Mouse (Mus musculus): ENCODE results near the gene Klhl29. TPM values are rescaled to one million over a fixed set of nuclear protein-coding genes. Genes with fewer than 3 reads are reported as not detected.

Gene Klhl29
- polyA plus RNA-seq (2012; fragmentation: generic; extraction: Trizol), result 0.02 TPM

DNA sequence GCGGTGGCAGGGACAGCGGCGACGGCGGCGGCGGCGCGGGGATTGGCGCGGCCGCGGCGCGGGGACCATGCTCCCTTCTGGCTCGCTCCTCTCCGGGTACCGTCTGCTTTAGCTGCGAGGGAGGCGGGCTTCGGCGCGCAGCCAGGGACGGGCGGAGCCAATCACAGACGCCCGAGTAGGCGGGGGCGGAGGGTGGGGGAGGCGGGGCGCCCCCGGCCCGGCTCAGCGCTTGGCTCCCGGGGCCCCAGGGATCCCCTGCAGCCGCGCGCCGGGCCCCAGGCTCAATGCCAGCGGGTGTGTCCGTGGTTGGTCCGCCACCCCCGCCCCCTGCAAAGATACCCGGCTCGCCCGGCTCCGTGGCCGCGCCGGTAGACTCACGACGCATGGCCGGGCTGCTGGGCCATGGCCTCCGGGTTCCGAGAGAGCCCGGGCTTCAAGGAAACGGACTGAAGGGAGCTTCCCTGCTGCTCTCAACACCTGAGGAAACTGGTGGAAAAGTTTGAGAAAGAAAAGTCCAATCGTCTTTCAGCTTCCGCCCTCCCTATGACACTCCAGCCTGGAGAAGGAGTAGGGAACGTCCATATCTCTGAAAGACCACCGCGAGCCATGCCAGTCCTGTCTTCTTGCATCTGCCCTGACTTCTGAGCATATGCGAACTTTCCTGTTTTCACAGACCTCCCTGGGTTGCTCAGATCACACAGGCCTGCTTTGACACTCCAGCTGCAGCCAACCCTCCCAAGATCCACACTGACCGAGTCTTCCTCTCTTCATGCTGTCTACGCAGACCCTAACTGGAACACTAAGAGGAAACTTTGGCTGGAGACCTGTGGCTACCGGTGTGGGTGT is at the start of gene Klhl29:
Gene Klhl29, minus strand, starts transcription at position 67 of the 846 bp plus-strand sequence.
- Histone ChIP-seq H3K79me2 (ENCODE audit: control insufficient read depth, insufficient read depth) (no peaks in the 10 kb centered on the region), H3K27me3 (ENCODE audit: control insufficient read depth, insufficient read depth, insufficient read length) (peaks cover 17% of the 10 kb centered on the region), H3ac (ENCODE audit: control insufficient read depth, insufficient read length) (no peak within 1 kb of the TSS), H3K4me2 (ENCODE audit: low read depth) (no peak within 1 kb of the TSS), H3K36me3 (ENCODE audit: control insufficient read depth, insufficient read depth) (no peaks in the 10 kb centered on the region), H3K4me3 (no peak within 1 kb of the TSS)
- no peak for TF ChIP-seq TCF12 (IDR thresholded peaks at IDR 0.05; ENCODE audit: insufficient read depth, poor library complexity, severe bottlenecking)
- no peak for TF ChIP-seq MYOG (IDR thresholded peaks at IDR 0.05; ENCODE audit: control insufficient read depth in 1 of 3, insufficient read depth in 1 of 3, insufficient read length in 2 of 3, low read depth in 2 of 3)
- no peak for TF ChIP-seq TCF3 (IDR thresholded peaks at IDR 0.05; ENCODE audit: insufficient read length, low read depth)
- no peak for TF ChIP-seq POLR2A (IDR thresholded peaks at IDR 0.05; ENCODE audit: insufficient read length, low read depth)
- TF ChIP-seq POLR2AphosphoS2 (IDR thresholded peaks at IDR 0.05; ENCODE audit: insufficient read length, low read depth), result no peak
- no peak for TF ChIP-seq E2F4 (IDR thresholded peaks at IDR 0.05; ENCODE audit: insufficient read depth)
- TF ChIP-seq CEBPB (IDR thresholded peaks at IDR 0.05; ENCODE audit: insufficient read depth, poor library complexity, severe bottlenecking), result no peak
- no peak for TF ChIP-seq MYOD1 (IDR thresholded peaks at IDR 0.05; ENCODE audit: control insufficient read depth in 1 of 3, insufficient read length in 2 of 3, low read depth in 2 of 3)
- no peak for TF ChIP-seq REST (IDR thresholded peaks at IDR 0.05; ENCODE audit: insufficient read depth, insufficient read length)
- TF ChIP-seq SRF (IDR thresholded peaks at IDR 0.05; ENCODE audit: control insufficient read depth, insufficient read length, low read depth), result no peak
- TF ChIP-seq USF1 (IDR thresholded peaks at IDR 0.05; ENCODE audit: low read depth), result no peak
- TF ChIP-seq MAX (IDR thresholded peaks at IDR 0.05; ENCODE audit: low read depth), result no peak

DNA sequence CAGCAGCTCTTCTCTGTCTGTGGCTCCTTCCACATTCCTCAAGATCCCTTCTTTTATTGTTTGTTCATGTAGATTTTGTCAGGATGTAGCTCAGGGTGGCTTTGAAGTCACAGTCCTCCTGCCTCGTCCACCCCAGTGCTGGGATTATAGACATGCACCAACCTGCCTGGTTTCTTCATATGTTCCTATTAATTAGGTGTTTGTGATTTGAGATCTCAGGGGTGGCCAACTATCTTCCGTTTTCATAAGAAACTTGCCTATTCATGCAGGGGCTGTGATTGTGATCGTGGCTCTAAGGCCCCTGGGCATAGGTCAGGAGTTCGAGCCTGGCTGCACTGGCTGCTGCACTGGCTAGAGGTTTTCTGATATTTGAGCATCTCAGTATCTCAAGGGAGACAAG is 49.8 kb upstream of the Klhl29 start:
- Histone ChIP-seq H3K79me2 (ENCODE audit: control insufficient read depth, insufficient read depth) (no peaks in the 10 kb centered on the region), H3K4me3 (no peak overlapping the region), H3K4me2 (ENCODE audit: low read depth) (no peak overlapping the region), H3K36me3 (ENCODE audit: control insufficient read depth, insufficient read depth) (no peaks in the 10 kb centered on the region), H3ac (ENCODE audit: control insufficient read depth, insufficient read length) (no peak overlapping the region), H3K27me3 (ENCODE audit: control insufficient read depth, insufficient read depth, insufficient read length) (no peaks in the 10 kb centered on the region)
- TF ChIP-seq MYOG (IDR thresholded peaks at IDR 0.05; ENCODE audit: control insufficient read depth in 1 of 3, insufficient read depth in 1 of 3, insufficient read length in 2 of 3, low read depth in 2 of 3), result no peak
- TF ChIP-seq MYOD1 (IDR thresholded peaks at IDR 0.05; ENCODE audit: control insufficient read depth in 1 of 3, insufficient read length in 2 of 3, low read depth in 2 of 3), result no peak
- no peak for TF ChIP-seq E2F4 (IDR thresholded peaks at IDR 0.05; ENCODE audit: insufficient read depth)

DNA sequence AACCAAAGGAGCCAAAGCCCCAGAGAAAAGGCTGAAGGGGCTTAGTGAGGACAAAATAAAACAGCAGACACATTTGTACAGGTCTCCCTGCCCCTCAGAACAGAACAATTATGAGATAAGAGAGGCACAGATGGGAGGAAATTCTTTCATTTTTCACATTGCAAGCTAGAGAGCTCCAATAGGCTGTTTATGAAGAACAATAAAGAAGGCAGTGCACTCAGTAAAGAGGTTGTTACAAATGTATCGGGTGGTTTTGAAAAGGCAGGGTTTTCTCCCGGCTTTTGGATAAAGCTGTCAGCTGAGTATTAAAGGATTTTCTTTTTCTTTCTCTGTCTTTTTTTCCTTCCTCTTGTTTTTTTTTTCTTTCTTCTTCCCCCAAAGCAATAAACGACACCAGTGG is 40.3 kb upstream of the Klhl29 start:
- H3K36me3 ChIP-seq (ENCODE audit: control insufficient read depth, insufficient read depth), result no peaks in the 10 kb centered on the region
- TF ChIP-seq MYOG (IDR thresholded peaks at IDR 0.05; ENCODE audit: control insufficient read depth in 1 of 3, insufficient read depth in 1 of 3, insufficient read length in 2 of 3, low read depth in 2 of 3) (no peak), SRF (IDR thresholded peaks at IDR 0.05; ENCODE audit: control insufficient read depth, insufficient read length, low read depth) (no peak), POLR2AphosphoS2 (IDR thresholded peaks at IDR 0.05; ENCODE audit: insufficient read length, low read depth) (no peak), TCF12 (IDR thresholded peaks at IDR 0.05; ENCODE audit: insufficient read depth, poor library complexity, severe bottlenecking) (no peak), POLR2A (IDR thresholded peaks at IDR 0.05; ENCODE audit: insufficient read length, low read depth) (no peak), E2F4 (IDR thresholded peaks at IDR 0.05; ENCODE audit: insufficient read depth) (no peak), MAX (IDR thresholded peaks at IDR 0.05; ENCODE audit: low read depth) (no peak), MYOD1 (IDR thresholded peaks at IDR 0.05; ENCODE audit: control insufficient read depth in 1 of 3, insufficient read length in 2 of 3, low read depth in 2 of 3) (no peak), USF1 (IDR thresholded peaks at IDR 0.05; ENCODE audit: low read depth) (no peak), TCF3 (IDR thresholded peaks at IDR 0.05; ENCODE audit: insufficient read length, low read depth) (no peak), REST (IDR thresholded peaks at IDR 0.05; ENCODE audit: insufficient read depth, insufficient read length) (no peak), CEBPB (IDR thresholded peaks at IDR 0.05; ENCODE audit: insufficient read depth, poor library complexity, severe bottlenecking) (no peak)
- no peak overlapping the region for H3K4me3 ChIP-seq
- H3K4me2 ChIP-seq (ENCODE audit: low read depth), result no peak overlapping the region
- H3K27me3 ChIP-seq (ENCODE audit: control insufficient read depth, insufficient read depth, insufficient read length), result no peaks in the 10 kb centered on the region
- no peaks in the 10 kb centered on the region for H3K79me2 ChIP-seq (ENCODE audit: control insufficient read depth, insufficient read depth)
- H3ac ChIP-seq (ENCODE audit: control insufficient read depth, insufficient read length), result no peak overlapping the region

DNA sequence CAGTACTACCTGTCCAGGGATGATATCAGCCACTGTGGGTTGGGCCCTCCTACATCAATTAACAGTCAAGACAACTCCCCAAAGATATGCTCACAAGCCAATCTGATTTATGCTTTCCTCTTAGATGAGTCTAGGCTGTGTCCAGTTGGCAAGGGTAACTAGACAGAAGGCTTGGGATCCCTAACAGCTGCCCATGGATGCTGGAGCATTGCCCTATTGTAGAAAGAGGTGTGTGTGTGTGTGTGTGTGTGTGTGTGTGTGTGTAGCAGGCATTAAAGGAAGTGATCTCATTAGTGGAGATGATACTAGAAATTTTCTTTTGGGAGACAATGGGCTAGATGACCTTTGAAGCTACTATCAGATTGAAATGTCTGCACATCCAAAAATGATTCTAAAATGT is 38.5 kb upstream of the Klhl29 start:
- Histone ChIP-seq H3K4me2 (ENCODE audit: low read depth) (no peak overlapping the region), H3K27me3 (ENCODE audit: control insufficient read depth, insufficient read depth, insufficient read length) (no peaks in the 10 kb centered on the region), H3K4me3 (no peak overlapping the region), H3K36me3 (ENCODE audit: control insufficient read depth, insufficient read depth) (no peaks in the 10 kb centered on the region), H3K79me2 (ENCODE audit: control insufficient read depth, insufficient read depth) (no peaks in the 10 kb centered on the region), H3ac (ENCODE audit: control insufficient read depth, insufficient read length) (no peak overlapping the region)
- TF ChIP-seq POLR2AphosphoS2 (IDR thresholded peaks at IDR 0.05; ENCODE audit: insufficient read length, low read depth), result no peak
- TF ChIP-seq MYOG (IDR thresholded peaks at IDR 0.05; ENCODE audit: control insufficient read depth in 1 of 3, insufficient read depth in 1 of 3, insufficient read length in 2 of 3, low read depth in 2 of 3), result no peak
- no peak for TF ChIP-seq E2F4 (IDR thresholded peaks at IDR 0.05; ENCODE audit: insufficient read depth)
- no peak for TF ChIP-seq POLR2A (IDR thresholded peaks at IDR 0.05; ENCODE audit: insufficient read length, low read depth)
- no peak for TF ChIP-seq REST (IDR thresholded peaks at IDR 0.05; ENCODE audit: insufficient read depth, insufficient read length)
- TF ChIP-seq TCF12 (IDR thresholded peaks at IDR 0.05; ENCODE audit: insufficient read depth, poor library complexity, severe bottlenecking), result no peak
- TF ChIP-seq MYOD1 (IDR thresholded peaks at IDR 0.05; ENCODE audit: control insufficient read depth in 1 of 3, insufficient read length in 2 of 3, low read depth in 2 of 3), result no peak
- no peak for TF ChIP-seq USF1 (IDR thresholded peaks at IDR 0.05; ENCODE audit: low read depth)
- no peak for TF ChIP-seq SRF (IDR thresholded peaks at IDR 0.05; ENCODE audit: control insufficient read depth, insufficient read length, low read depth)
- TF ChIP-seq CEBPB (IDR thresholded peaks at IDR 0.05; ENCODE audit: insufficient read depth, poor library complexity, severe bottlenecking), result no peak
- TF ChIP-seq TCF3 (IDR thresholded peaks at IDR 0.05; ENCODE audit: insufficient read length, low read depth), result no peak
- TF ChIP-seq MAX (IDR thresholded peaks at IDR 0.05; ENCODE audit: low read depth), result no peak

All from myocyte (in vitro differentiated cells).